Mouse (Mus musculus): ENCODE measurements at regions not wholly inside any gene's neighbourhood (a gene's known extent, or its start where the extent isn't known, plus 50 kb on each side); places are given as distances from the start of the nearest gene placed in this dataset.

DNA sequence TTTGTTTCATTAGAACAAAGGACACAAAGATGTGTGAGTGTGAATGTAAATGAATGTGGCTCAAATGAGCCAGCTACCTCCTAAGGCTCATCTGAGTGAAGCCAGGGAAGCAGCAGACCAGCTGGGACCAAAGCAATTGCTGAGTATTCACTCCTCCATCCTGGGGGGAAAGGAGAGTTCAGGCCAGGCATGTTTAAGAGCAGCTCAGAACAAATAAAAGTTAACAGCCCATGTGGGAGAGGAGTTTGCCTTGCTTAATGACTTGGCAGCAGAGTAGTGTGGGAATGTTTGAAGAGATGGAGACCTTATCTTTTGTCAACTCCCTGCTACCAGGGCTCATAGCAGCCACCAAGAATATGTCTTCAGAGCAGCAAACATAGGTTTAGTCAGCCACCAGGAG, 685.0 kb upstream of the Dpp10 start:
- Histone ChIP-seq H3K4me3 (ENCODE audit: control insufficient read depth, low read depth, low read length) (no peak overlapping the region), H3K27ac (ENCODE audit: control insufficient read depth, insufficient read depth, low read depth, low read length) (no peak overlapping the region), H3K36me3 (ENCODE audit: control insufficient read depth, insufficient read depth, low read length) (no peaks in the 10 kb centered on the region), H3K4me1 (ENCODE audit: control insufficient read depth, insufficient read depth, low read length) (no peaks in the 10 kb centered on the region), H3K27me3 (ENCODE audit: control insufficient read depth, insufficient read depth, low read length) (no peaks in the 10 kb centered on the region)
- TF ChIP-seq CTCF (IDR thresholded peaks at IDR 0.05; ENCODE audit: control insufficient read depth, insufficient read depth, insufficient replicate concordance, low read depth, low read length) = no peak
- TF ChIP-seq POLR2A (IDR thresholded peaks at IDR 0.05; ENCODE audit: control insufficient read depth, low read depth, low read length) = no peak

DNA sequence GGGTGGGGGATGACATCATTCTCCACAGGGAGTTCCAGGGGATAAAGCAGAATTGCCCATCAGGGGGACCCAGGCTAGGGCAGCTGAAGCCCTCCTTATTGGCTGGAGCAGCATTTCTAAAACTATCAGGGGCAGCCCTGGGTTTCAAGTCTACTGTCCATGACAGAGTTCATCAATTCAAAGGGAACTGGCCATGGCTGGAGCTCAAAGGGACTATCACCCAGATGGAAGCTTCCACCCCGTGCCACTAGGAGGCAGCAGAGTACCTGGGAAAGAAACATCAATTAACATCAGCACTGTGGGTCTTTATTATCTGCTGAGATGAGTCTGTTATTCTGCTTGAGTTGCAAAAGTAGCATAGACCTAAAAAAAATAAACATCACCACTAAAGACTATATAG, 672.7 kb upstream of the Dpp10 start:
- no peak overlapping the region for H3K27ac ChIP-seq (ENCODE audit: control insufficient read depth, insufficient read depth, low read depth, low read length)
- no peaks in the 10 kb centered on the region for H3K27me3 ChIP-seq (ENCODE audit: control insufficient read depth, insufficient read depth, low read length)
- H3K4me3 ChIP-seq (ENCODE audit: control insufficient read depth, low read depth, low read length) = no peak overlapping the region
- TF ChIP-seq POLR2A (IDR thresholded peaks at IDR 0.05; ENCODE audit: control insufficient read depth, low read depth, low read length) (no peak), CTCF (IDR thresholded peaks at IDR 0.05; ENCODE audit: control insufficient read depth, insufficient read depth, insufficient replicate concordance, low read depth, low read length) (peak; percentile 54; the same call in 1 of the 2 replicates)
- no peaks in the 10 kb centered on the region for H3K4me1 ChIP-seq (ENCODE audit: control insufficient read depth, insufficient read depth, low read length)
- H3K36me3 ChIP-seq (ENCODE audit: control insufficient read depth, insufficient read depth, low read length) = no peaks in the 10 kb centered on the region

DNA sequence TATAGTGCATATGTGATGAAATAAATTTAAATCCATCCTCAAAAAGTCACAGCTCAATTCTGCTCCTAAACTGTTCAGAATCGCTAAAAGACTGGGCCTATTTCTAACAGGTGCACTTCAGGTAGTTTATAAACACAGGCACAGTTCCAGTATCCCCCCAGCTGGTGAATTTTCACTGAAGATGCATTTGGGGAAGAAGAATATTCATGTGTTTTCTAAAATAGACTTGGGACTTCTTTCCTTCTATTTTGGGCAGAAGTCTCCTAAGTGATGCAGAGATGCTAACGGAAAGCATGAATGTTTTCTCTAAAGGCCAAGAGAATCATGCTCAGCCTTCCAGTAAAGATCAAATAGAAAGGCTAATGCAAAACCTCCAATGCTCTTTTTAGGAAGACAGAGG, 660.9 kb upstream of the Dpp10 start:
- H3K27ac ChIP-seq (ENCODE audit: control insufficient read depth, insufficient read depth, low read depth, low read length) = no peak overlapping the region
- H3K4me3 ChIP-seq (ENCODE audit: control insufficient read depth, low read depth, low read length) = no peak overlapping the region
- no peaks in the 10 kb centered on the region for H3K4me1 ChIP-seq (ENCODE audit: control insufficient read depth, insufficient read depth, low read length)
- H3K36me3 ChIP-seq (ENCODE audit: control insufficient read depth, insufficient read depth, low read length) = no peaks in the 10 kb centered on the region
- no peak for TF ChIP-seq CTCF (IDR thresholded peaks at IDR 0.05; ENCODE audit: control insufficient read depth, insufficient read depth, insufficient replicate concordance, low read depth, low read length)
- TF ChIP-seq POLR2A (IDR thresholded peaks at IDR 0.05; ENCODE audit: control insufficient read depth, low read depth, low read length) = no peak
- H3K27me3 ChIP-seq (ENCODE audit: control insufficient read depth, insufficient read depth, low read length) = no peaks in the 10 kb centered on the region

DNA sequence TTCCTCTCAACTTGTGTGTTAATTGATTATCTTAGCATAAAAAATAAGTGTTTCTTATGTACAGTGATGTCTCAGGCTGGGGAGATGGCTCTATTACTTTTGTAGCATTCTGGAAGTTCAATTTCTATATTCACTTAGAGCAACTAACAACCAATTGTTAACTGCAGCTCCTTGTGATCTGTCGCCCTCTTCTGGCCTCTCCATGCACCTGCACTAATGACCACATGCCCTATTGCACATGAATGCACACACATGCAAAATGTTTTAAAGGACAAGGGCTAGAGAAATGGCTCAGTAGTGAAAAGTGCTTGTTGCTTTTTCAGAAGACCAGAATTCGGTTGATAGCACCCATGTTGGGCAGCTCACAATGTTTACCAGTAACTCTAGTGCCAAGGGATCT, 629.1 kb upstream of the Dpp10 start:
- no peak for TF ChIP-seq POLR2A (IDR thresholded peaks at IDR 0.05; ENCODE audit: control insufficient read depth, low read depth, low read length)
- TF ChIP-seq CTCF (IDR thresholded peaks at IDR 0.05; ENCODE audit: control insufficient read depth, insufficient read depth, insufficient replicate concordance, low read depth, low read length) = no peak; the same call in 1 of the 2 replicates
- H3K36me3 ChIP-seq (ENCODE audit: control insufficient read depth, insufficient read depth, low read length) = no peaks in the 10 kb centered on the region
- H3K4me1 ChIP-seq (ENCODE audit: control insufficient read depth, insufficient read depth, low read length) = no peaks in the 10 kb centered on the region
- no peak overlapping the region for H3K4me3 ChIP-seq (ENCODE audit: control insufficient read depth, low read depth, low read length)
- no peaks in the 10 kb centered on the region for H3K27me3 ChIP-seq (ENCODE audit: control insufficient read depth, insufficient read depth, low read length)
- no peak overlapping the region for H3K27ac ChIP-seq (ENCODE audit: control insufficient read depth, insufficient read depth, low read depth, low read length)

DNA sequence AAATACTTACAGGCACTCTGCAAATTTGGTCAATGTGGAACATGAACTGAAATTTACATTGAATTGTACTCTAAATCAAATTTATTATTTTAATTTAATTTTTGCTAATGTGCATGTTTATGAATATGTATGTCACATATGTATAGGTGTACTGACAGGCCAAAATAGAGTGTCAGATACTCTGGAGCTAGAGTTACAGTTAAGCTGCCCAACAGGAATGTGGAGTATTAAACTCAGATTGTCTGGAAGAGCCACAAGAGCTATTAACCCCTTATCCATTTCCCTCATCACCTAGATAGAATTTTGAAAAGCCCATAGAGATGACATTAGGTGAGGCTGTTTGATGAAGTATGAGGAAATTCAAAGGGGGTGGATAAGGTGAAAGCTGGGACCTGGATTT, 607.5 kb upstream of the Dpp10 start:
- H3K4me1 ChIP-seq (ENCODE audit: control insufficient read depth, insufficient read depth, low read length) = no peaks in the 10 kb centered on the region
- H3K36me3 ChIP-seq (ENCODE audit: control insufficient read depth, insufficient read depth, low read length) = no peaks in the 10 kb centered on the region
- TF ChIP-seq CTCF (IDR thresholded peaks at IDR 0.05; ENCODE audit: control insufficient read depth, insufficient read depth, insufficient replicate concordance, low read depth, low read length) (no peak), POLR2A (IDR thresholded peaks at IDR 0.05; ENCODE audit: control insufficient read depth, low read depth, low read length) (no peak)
- H3K27ac ChIP-seq (ENCODE audit: control insufficient read depth, insufficient read depth, low read depth, low read length) = no peak overlapping the region
- H3K27me3 ChIP-seq (ENCODE audit: control insufficient read depth, insufficient read depth, low read length) = no peaks in the 10 kb centered on the region
- H3K4me3 ChIP-seq (ENCODE audit: control insufficient read depth, low read depth, low read length) = no peak overlapping the region

DNA sequence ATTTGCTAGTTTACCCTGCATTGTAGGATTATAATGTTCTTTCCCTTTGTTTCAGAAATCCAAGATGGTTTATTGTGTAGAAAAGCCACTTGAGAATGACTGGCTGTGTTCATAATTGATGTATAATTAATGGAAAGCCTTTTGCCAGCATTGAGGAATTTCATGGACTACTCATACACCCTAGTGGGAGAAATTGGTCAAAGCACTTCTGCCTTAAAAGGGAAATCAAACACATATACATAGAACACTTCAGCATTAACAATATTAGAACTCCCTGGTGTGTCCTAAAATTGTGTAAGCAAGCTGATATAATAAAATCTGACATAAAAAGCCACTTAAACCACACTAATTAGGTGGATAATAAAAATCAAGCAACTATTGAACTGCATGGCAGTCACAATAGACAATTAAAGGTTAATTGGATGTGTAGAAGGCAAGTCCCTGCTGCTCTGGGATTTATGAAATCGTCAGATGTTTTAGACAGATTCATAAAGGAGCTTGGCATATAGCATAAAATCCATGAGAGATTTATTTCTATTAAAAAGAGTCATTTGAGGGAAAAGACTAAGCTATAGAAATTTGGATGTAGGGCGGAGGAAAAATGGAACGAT, 607.0 kb upstream of the Dpp10 start:
- H3K36me3 ChIP-seq (ENCODE audit: control insufficient read depth, insufficient read depth, low read length) = no peaks in the 10 kb centered on the region
- TF ChIP-seq CTCF (IDR thresholded peaks at IDR 0.05; ENCODE audit: control insufficient read depth, insufficient read depth, insufficient replicate concordance, low read depth, low read length) = no peak
- TF ChIP-seq POLR2A (IDR thresholded peaks at IDR 0.05; ENCODE audit: control insufficient read depth, low read depth, low read length) = no peak
- H3K27ac ChIP-seq (ENCODE audit: control insufficient read depth, insufficient read depth, low read depth, low read length) = no peak overlapping the region
- no peaks in the 10 kb centered on the region for H3K27me3 ChIP-seq (ENCODE audit: control insufficient read depth, insufficient read depth, low read length)
- H3K4me1 ChIP-seq (ENCODE audit: control insufficient read depth, insufficient read depth, low read length) = no peaks in the 10 kb centered on the region
- H3K4me3 ChIP-seq (ENCODE audit: control insufficient read depth, low read depth, low read length) = no peak overlapping the region

DNA sequence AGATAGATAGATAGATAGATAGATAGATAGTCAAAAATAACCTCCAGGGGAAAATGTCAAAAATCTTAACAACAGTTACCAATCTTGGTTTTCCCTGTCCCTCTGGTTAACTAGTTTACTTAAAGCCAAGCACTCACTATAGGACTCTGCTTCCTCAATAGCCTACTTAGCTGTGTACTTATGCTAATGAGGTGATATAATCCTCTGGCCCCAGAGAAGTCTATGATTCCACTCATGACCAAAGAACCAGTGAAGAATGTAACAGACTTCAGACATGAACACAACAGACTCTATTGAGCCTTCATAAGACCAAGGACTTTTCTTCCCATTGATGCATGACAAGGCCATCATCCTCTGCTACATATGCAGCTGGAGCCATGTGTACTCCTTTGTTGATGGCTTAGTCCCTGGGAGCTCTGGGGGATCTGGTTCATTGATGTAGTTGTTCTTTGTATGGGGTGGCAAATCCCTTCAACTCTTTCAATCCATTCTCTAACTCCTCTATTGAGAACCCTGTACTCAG, 589.9 kb upstream of the Dpp10 start:
- no peak overlapping the region for H3K27ac ChIP-seq (ENCODE audit: control insufficient read depth, insufficient read depth, low read depth, low read length)
- no peak overlapping the region for H3K4me3 ChIP-seq (ENCODE audit: control insufficient read depth, low read depth, low read length)
- TF ChIP-seq POLR2A (IDR thresholded peaks at IDR 0.05; ENCODE audit: control insufficient read depth, low read depth, low read length) (no peak), CTCF (IDR thresholded peaks at IDR 0.05; ENCODE audit: control insufficient read depth, insufficient read depth, insufficient replicate concordance, low read depth, low read length) (no peak)
- H3K27me3 ChIP-seq (ENCODE audit: control insufficient read depth, insufficient read depth, low read length) = no peaks in the 10 kb centered on the region
- no peaks in the 10 kb centered on the region for H3K4me1 ChIP-seq (ENCODE audit: control insufficient read depth, insufficient read depth, low read length)
- no peaks in the 10 kb centered on the region for H3K36me3 ChIP-seq (ENCODE audit: control insufficient read depth, insufficient read depth, low read length)

Measured in testis, adult 2 months (tissue).